Mouse (Mus musculus) hindbrain, embryonic 12.5 days (tissue): ENCODE results near the gene Elmo1. TPM values are rescaled to one million over a fixed set of nuclear protein-coding genes. Genes with fewer than 3 reads are reported as not detected.

Source experiments
- ATAC-seq: fragments of 200-750 bp; cut with Nextera tagmentation; 2 replicates; pipeline ENCODE4 v1.8.0; 2017; ENCODE audit warnings: moderate TSS enrichment; ENCODE audit not compliant: low FRiP score
- H3K27ac ChIP-seq: fragments of 300-500 bp; sonication (generic); 2 replicates; pipeline ENCODE4 v1.5.1; 2016; ENCODE audit warnings: mild to moderate bottlenecking
- H3K27me3 ChIP-seq: fragments of 300-500 bp; sonication (generic); 2 replicates; pipeline ENCODE4 v1.6.1; 2016; ENCODE audit warnings: mild to moderate bottlenecking
- H3K36me3 ChIP-seq: fragments of 300-500 bp; sonication (generic); 2 replicates; pipeline ENCODE4 v1.6.1; 2016; ENCODE audit warnings: mild to moderate bottlenecking
- H3K4me1 ChIP-seq: fragments of 300-500 bp; sonication (generic); 2 replicates; pipeline ENCODE4 v1.6.1; 2016
- H3K4me2 ChIP-seq: fragments of 300-500 bp; sonication (generic); replicated peaks from 2 replicates; pipeline ENCODE4 v1.6.1; 2016; ENCODE audit warnings: mild to moderate bottlenecking
- H3K4me3 ChIP-seq: fragments of 300-500 bp; sonication (generic); 2 replicates; pipeline ENCODE4 v1.5.1; 2016; ENCODE audit warnings: mild to moderate bottlenecking
- H3K9ac ChIP-seq: fragments of 300-500 bp; sonication (generic); 2 replicates; pipeline ENCODE4 v1.6.1; 2016; ENCODE audit warnings: mild to moderate bottlenecking, moderate library complexity
- H3K9me3 ChIP-seq: fragments of 300-500 bp; sonication (generic); replicated peaks from 2 replicates; pipeline ENCODE4 v1.6.1; 2016; ENCODE audit warnings: mild to moderate bottlenecking
- WGBS: fragments of 180-500 bp; shearing (Covaris S2); methylation state at CpG from one replicate; pipeline ENCODE4 v1.1.7; 2016; 5-methylcytosine and 5-hydroxymethylcytosine counted together
- polyA plus RNA-seq: library from polyadenylated mRNA; unstranded; fragments of >200 nt; fragmentation: Nextera tagmentation; extraction: Ambion mirVana; gene quantifications from 2 replicates; pipeline ENCODE4 v1.2.1, GENCODE M21; 2016

The Elmo1 gene
- polyA plus RNA-seq, 1 experiment from 2014 or later: 28.9 TPM

- no peaks in the 10 kb centered on the region for H3K36me3 ChIP-seq
- no peaks in the 10 kb centered on the region for H3K27me3 ChIP-seq
- 94% methylated on average over 7 of the region's 7 CpGs for WGBS
- no peak overlapping the region for H3K27ac ChIP-seq
- no peaks in the 10 kb centered on the region; the same call in 1 of the 2 replicates for H3K4me1 ChIP-seq
- ATAC-seq: no peak
- no peak overlapping the region for H3K4me2 ChIP-seq
- H3K4me3 ChIP-seq: no peak overlapping the region
- H3K9ac ChIP-seq: no peak overlapping the region
- H3K9me3 ChIP-seq: no peaks in the 10 kb centered on the region
These were observed 193.5 kb downstream of the Elmo1 start for GRCm38 (mm10) chr13:20283891-20284290.

- no peaks in the 10 kb centered on the region for H3K27me3 ChIP-seq
- ATAC-seq: no peak
- no peak overlapping the region for H3K4me3 ChIP-seq
- WGBS: 89% methylated on average over 6 of the region's 6 CpGs
- H3K36me3 ChIP-seq: no peaks in the 10 kb centered on the region
- no peak overlapping the region for H3K9ac ChIP-seq
- no peaks in the 10 kb centered on the region; the same call in 1 of the 2 replicates for H3K4me1 ChIP-seq
- no peak overlapping the region for H3K27ac ChIP-seq
- H3K4me2 ChIP-seq: no peak overlapping the region
- H3K9me3 ChIP-seq: no peaks in the 10 kb centered on the region
These were observed 196.3 kb downstream of the Elmo1 start for GRCm38 (mm10) chr13:20286680-20287079.

- Histone ChIP-seq H3K9me3 (no peaks in the 10 kb centered on the region), H3K4me1 (no peaks in the 10 kb centered on the region; the same call in 1 of the 2 replicates), H3K9ac (no peak overlapping the region), H3K27ac (no peak overlapping the region), H3K4me3 (no peak overlapping the region), H3K4me2 (no peak overlapping the region), H3K36me3 (no peaks in the 10 kb centered on the region), H3K27me3 (no peaks in the 10 kb centered on the region)
- ATAC-seq: peak; percentile 40; the same call in 1 of the 2 replicates
- 60% methylated on average over 7 of the region's 7 CpGs for WGBS
These were observed 198.0 kb downstream of the Elmo1 start for GRCm38 (mm10) chr13:20288393-20288792.

GRCm38 (mm10) chr13:20290412-20290811 lies 200.0 kb downstream of the Elmo1 start:
- no peaks in the 10 kb centered on the region; the same call in 1 of the 2 replicates for H3K4me1 ChIP-seq
- H3K27me3 ChIP-seq: no peaks in the 10 kb centered on the region
- no peak overlapping the region for H3K27ac ChIP-seq
- 82% methylated on average over 10 of the region's 10 CpGs for whole genome bisulfite sequencing
- no peak for ATAC-seq
- H3K4me2 ChIP-seq: no peak overlapping the region
- no peaks in the 10 kb centered on the region for H3K36me3 ChIP-seq
- no peak overlapping the region for H3K9ac ChIP-seq
- H3K9me3 ChIP-seq: no peaks in the 10 kb centered on the region
- no peak overlapping the region for H3K4me3 ChIP-seq

GRCm38 (mm10) chr13:20292348-20292747 lies 202.0 kb downstream of the Elmo1 start:
- Histone ChIP-seq H3K4me1 (no peaks in the 10 kb centered on the region; the same call in 1 of the 2 replicates), H3K27ac (no peak overlapping the region), H3K9me3 (no peaks in the 10 kb centered on the region), H3K27me3 (no peaks in the 10 kb centered on the region), H3K4me3 (no peak overlapping the region), H3K9ac (no peak overlapping the region), H3K36me3 (no peaks in the 10 kb centered on the region), H3K4me2 (no peak overlapping the region)
- no peak for ATAC-seq
- 6% methylated on average over 5 of the region's 5 CpGs for WGBS

- no peak for ATAC-seq
These were observed 205.0 kb downstream of the Elmo1 start for GRCm38 (mm10) chr13:20295278-20295970.

GRCm38 (mm10) chr13:20297841-20298240 lies 207.4 kb downstream of the Elmo1 start:
- ATAC-seq: 0 out of 2 replicates have a peak, but pooled peaks have one; percentile 46
- H3K4me2 ChIP-seq: no peak overlapping the region
- H3K4me3 ChIP-seq: no peak overlapping the region
- no peak overlapping the region for H3K9ac ChIP-seq
- H3K4me1 ChIP-seq: no peaks in the 10 kb centered on the region
- no peak overlapping the region for H3K27ac ChIP-seq
- H3K9me3 ChIP-seq: no peaks in the 10 kb centered on the region
- H3K36me3 ChIP-seq: no peaks in the 10 kb centered on the region
- H3K27me3 ChIP-seq: no peaks in the 10 kb centered on the region
- 23% methylated on average over 3 of the region's 3 CpGs for WGBS

More at GRCm38 (mm10) chr13:20295278-20295970, 205.0 kb downstream of the Elmo1 start:
- no peak overlapping the region for H3K4me3 ChIP-seq
- 86% methylated on average over 16 of the region's 16 CpGs for WGBS
- no peaks in the 10 kb centered on the region for H3K4me1 ChIP-seq
- H3K4me2 ChIP-seq: no peak overlapping the region
- H3K27me3 ChIP-seq: no peaks in the 10 kb centered on the region
- no peak overlapping the region for H3K9ac ChIP-seq
- no peaks in the 10 kb centered on the region for H3K9me3 ChIP-seq
- H3K27ac ChIP-seq: no peak overlapping the region
- H3K36me3 ChIP-seq: no peaks in the 10 kb centered on the region

- Histone ChIP-seq H3K27me3 (no peaks in the 10 kb centered on the region), H3K9ac (no peak overlapping the region), H3K27ac (no peak overlapping the region), H3K4me3 (no peak overlapping the region), H3K9me3 (no peaks in the 10 kb centered on the region), H3K4me2 (no peak overlapping the region), H3K36me3 (no peaks in the 10 kb centered on the region), H3K4me1 (no peaks in the 10 kb centered on the region)
- ATAC-seq: no peak
- WGBS: 78% methylated on average over 3 of the region's 3 CpGs
These were observed 209.0 kb downstream of the Elmo1 start for GRCm38 (mm10) chr13:20299424-20299823.

- Histone ChIP-seq H3K4me3 (no peak overlapping the region), H3K36me3 (no peaks in the 10 kb centered on the region), H3K27ac (no peak overlapping the region), H3K27me3 (no peaks in the 10 kb centered on the region), H3K4me1 (no peaks in the 10 kb centered on the region), H3K9me3 (no peaks in the 10 kb centered on the region), H3K9ac (no peak overlapping the region), H3K4me2 (no peak overlapping the region)
- no peak for ATAC-seq
- 81% methylated on average over 3 of the region's 3 CpGs for WGBS
These were observed 209.7 kb downstream of the Elmo1 start for GRCm38 (mm10) chr13:20300052-20300564.

GRCm38 (mm10) chr13:20300626-20301025 lies 210.2 kb downstream of the Elmo1 start:
- no peaks in the 10 kb centered on the region for H3K36me3 ChIP-seq
- no peak overlapping the region for H3K9ac ChIP-seq
- H3K4me2 ChIP-seq: no peak overlapping the region
- no peaks in the 10 kb centered on the region for H3K9me3 ChIP-seq
- H3K27me3 ChIP-seq: no peaks in the 10 kb centered on the region
- no peak overlapping the region for H3K27ac ChIP-seq
- WGBS: 84% methylated on average over 3 of the region's 3 CpGs
- no peaks in the 10 kb centered on the region for H3K4me1 ChIP-seq
- ATAC-seq: no peak
- no peak overlapping the region for H3K4me3 ChIP-seq

- Histone ChIP-seq H3K27ac (no peak overlapping the region), H3K4me1 (no peaks in the 10 kb centered on the region), H3K4me2 (no peak overlapping the region), H3K9ac (no peak overlapping the region), H3K9me3 (no peaks in the 10 kb centered on the region), H3K27me3 (no peaks in the 10 kb centered on the region), H3K4me3 (no peak overlapping the region), H3K36me3 (no peaks in the 10 kb centered on the region)
- no peak for ATAC-seq
- 92% methylated on average over 7 of the region's 7 CpGs for WGBS
These were observed 211.4 kb downstream of the Elmo1 start for GRCm38 (mm10) chr13:20301760-20302159.

GRCm38 (mm10) chr13:20305621-20306020 lies 215.2 kb downstream of the Elmo1 start:
- no peaks in the 10 kb centered on the region for H3K9me3 ChIP-seq
- H3K4me2 ChIP-seq: no peak overlapping the region
- no peak for ATAC-seq
- no peak overlapping the region for H3K27ac ChIP-seq
- no peak overlapping the region for H3K9ac ChIP-seq
- no peak overlapping the region for H3K4me3 ChIP-seq
- WGBS: 64% methylated on average over 4 of the region's 4 CpGs
- H3K27me3 ChIP-seq: no peaks in the 10 kb centered on the region
- H3K4me1 ChIP-seq: no peaks in the 10 kb centered on the region
- H3K36me3 ChIP-seq: no peaks in the 10 kb centered on the region
